Mouse (Mus musculus) ES-E14 (cell line): Measurements from ENCODE around the gene Ksr1. TPM values are rescaled to one million over a fixed set of nuclear protein-coding genes. Genes with fewer than 3 reads are reported as not detected.

Experiments
- DNase-seq: peaks from one replicate; pipeline ENCODE4 v3.0.0-alpha.2; 2013; ENCODE audit warnings: low read depth, low spot score
- H3K27ac ChIP-seq: 2 replicates; pipeline ENCODE4 v1.5.1; 2012; ENCODE audit warnings: low read depth, mild to moderate bottlenecking, low read length, moderate library complexity, mixed read lengths; ENCODE audit not compliant: poor library complexity, insufficient read depth, severe bottlenecking
- H3K36me3 ChIP-seq: 2 replicates; pipeline ENCODE4 v1.6.1; 2012; ENCODE audit warnings: mild to moderate bottlenecking, low read length, moderate library complexity, mixed read lengths; ENCODE audit not compliant: control insufficient read depth, poor library complexity, insufficient read depth, severe bottlenecking
- H3K4me1 ChIP-seq, 2 experiments: fragments of 150-350 bp in 1 of 2; sonication (generic) in 1 of 2; 2 replicates each; pipeline ENCODE4 v1.6.1; 2012; ENCODE audit warnings: low read length in 2 of 2, mild to moderate bottlenecking in 1 of 2, mixed read lengths in 1 of 2; ENCODE audit not compliant: control insufficient read depth in 2 of 2, insufficient read depth in 2 of 2, poor library complexity in 1 of 2
- H3K4me3 ChIP-seq, 2 experiments: fragments of 150-350 bp in 1 of 2; sonication (generic) in 1 of 2; 2 replicates each; pipeline ENCODE4 v1.5.1; 2012; ENCODE audit warnings: low read length in 2 of 2, low read depth in 1 of 2, mild to moderate bottlenecking in 1 of 2, mixed read lengths in 1 of 2; ENCODE audit not compliant: insufficient read depth in 1 of 2, poor library complexity in 1 of 2, severe bottlenecking in 1 of 2
- H3K9ac ChIP-seq: 2 replicates; pipeline ENCODE4 v1.6.1; 2012; ENCODE audit warnings: low read depth, mild to moderate bottlenecking, low read length, mixed read lengths; ENCODE audit not compliant: poor library complexity, insufficient read depth, severe bottlenecking
- H3K9me3 ChIP-seq: fragments of 150-350 bp; sonication (generic); 2 replicates; pipeline ENCODE4 v1.6.1; 2012; ENCODE audit warnings: low read depth, mild to moderate bottlenecking, low read length; ENCODE audit not compliant: control insufficient read depth, insufficient read depth
- CHD2 ChIP-seq: IDR thresholded peaks from 2 replicates; pipeline ENCODE4 v1.6.1; 2014; ENCODE audit warnings: mild to moderate bottlenecking, low read depth, low read length, inconsistent platforms
- HCFC1 ChIP-seq: IDR thresholded peaks from 2 replicates; pipeline ENCODE4 v1.6.1; 2012; ENCODE audit warnings: low read length, inconsistent platforms, borderline replicate concordance; ENCODE audit not compliant: insufficient read depth
- MAFK ChIP-seq: IDR thresholded peaks from 2 replicates; pipeline ENCODE4 v1.6.1; 2014; ENCODE audit warnings: mild to moderate bottlenecking, low read depth, low read length, inconsistent platforms; ENCODE audit not compliant: insufficient read depth
- ZC3H11A ChIP-seq: IDR thresholded peaks from 2 replicates; pipeline ENCODE4 v1.6.1; 2012; ENCODE audit warnings: low read depth, mild to moderate bottlenecking, inconsistent platforms, low read length, borderline replicate concordance
- ZNF384 ChIP-seq: IDR thresholded peaks from 2 replicates; pipeline ENCODE4 v1.6.1; 2012; ENCODE audit warnings: low read depth, low read length, inconsistent platforms
- in situ Hi-C, 2 experiments: fragments of 600-800 bp; cut with MboI; formaldehyde crosslinking; loops; one replicate each; pipeline ENCODE4 v1.15.1; 2025; ENCODE audit warnings: low sequenced_read_pairs in 2 of 2, inconsistent platforms in 1 of 2; ENCODE audit not compliant: unreplicated experiment in 2 of 2
- total RNA-seq: library from RNA; depleted of rRNA; stranded (reverse); fragments of 300-350 nt; gene quantifications from 2 replicates; pipeline ENCODE4 v1.2.3, GENCODE M21; 2012

Gene Ksr1
- total RNA-seq, 1 experiment, result 11.3 TPM

DNA sequence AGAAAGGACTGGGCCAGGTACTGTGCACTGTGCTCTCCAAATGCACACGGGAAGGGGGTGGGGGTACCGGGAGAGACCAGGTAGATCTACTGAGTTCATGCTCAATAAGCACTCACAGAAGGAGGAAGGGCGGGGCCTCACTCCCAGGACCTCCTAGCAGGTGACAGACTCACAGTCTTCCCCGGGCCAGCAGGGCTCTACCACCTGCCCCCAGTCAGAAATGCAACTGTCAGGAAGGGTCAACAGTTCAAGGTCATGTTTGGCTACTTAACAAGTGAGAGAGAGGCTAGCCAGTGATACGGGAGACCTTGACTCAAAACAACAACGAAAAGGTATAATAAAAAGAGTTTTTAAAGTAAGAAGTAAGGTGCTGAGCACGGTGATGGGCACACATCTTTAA is 18.0 kb downstream of the Ksr1 start:
- Histone ChIP-seq H3K27ac (peak overlapping the region; percentile 46; the same call in 1 of the 2 replicates), H3K4me1 (peaks cover 0 to 25% of the 10 kb centered on the region in 2 experiments; a peak in 3 of 4 replicates), H3K4me3 (no peak overlapping the region), H3K9me3 (no peaks in the 10 kb centered on the region), H3K36me3 (no peaks in the 10 kb centered on the region), H3K9ac (0 out of 2 replicates have a peak overlapping the region, but pooled peaks have one; percentile 5)
- TF ChIP-seq HCFC1 (no peak), MAFK (no peak), ZNF384 (no peak), ZC3H11A (no peak)
- DNase-seq, result peak; percentile 40
- in situ Hi-C loops, result no loop called here

DNA sequence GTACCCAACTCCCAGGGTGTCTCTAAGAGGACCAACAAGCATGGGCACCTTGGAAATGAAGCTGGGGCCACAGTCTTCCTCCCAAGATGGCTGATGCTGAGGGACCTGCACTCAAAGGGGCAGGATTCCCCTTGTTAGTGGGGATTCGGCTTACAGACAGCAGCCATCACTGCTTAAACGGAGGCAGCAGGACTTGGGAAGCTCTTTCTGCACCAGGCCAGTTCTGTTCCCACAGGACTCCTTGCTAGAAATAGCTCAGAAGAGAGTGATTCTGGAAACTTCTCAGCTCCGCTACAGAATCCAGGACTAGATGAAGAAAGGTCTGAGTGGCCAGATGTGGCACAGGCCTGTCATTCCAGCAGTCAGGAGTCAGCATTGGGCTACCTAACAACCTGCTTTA is 19.2 kb downstream of the Ksr1 start:
- Histone ChIP-seq H3K9me3 (no peaks in the 10 kb centered on the region), H3K9ac (no peak overlapping the region), H3K4me3 (no peak overlapping the region), H3K27ac (no peak overlapping the region), H3K4me1 (peaks cover 0 to 21% of the 10 kb centered on the region in 2 experiments; a peak in 3 of 4 replicates), H3K36me3 (no peaks in the 10 kb centered on the region)
- in situ Hi-C loops, result no loop called here
- TF ChIP-seq ZNF384 (no peak), HCFC1 (no peak), MAFK (no peak), ZC3H11A (no peak)
- DNase-seq, result no peak

DNA sequence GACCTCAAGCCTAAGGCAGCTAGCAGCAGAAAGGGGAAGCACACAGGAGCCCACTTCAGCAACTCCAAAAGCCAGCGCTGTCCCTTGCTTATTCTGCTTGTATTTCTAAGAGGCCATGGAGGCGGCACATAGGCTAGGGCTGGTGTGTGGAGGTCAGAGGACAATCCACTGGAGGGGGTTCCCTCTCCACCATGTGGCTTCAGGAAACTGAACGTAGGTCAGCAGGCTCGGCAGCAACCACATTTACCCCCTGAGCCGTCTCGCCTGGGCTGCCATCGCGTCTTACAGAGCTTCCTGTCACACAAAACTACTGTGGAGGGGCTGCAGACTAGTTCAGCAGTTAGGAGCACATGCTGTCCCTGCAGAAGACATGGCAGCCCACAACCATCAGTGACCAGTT is 20.4 kb downstream of the Ksr1 start:
- Histone ChIP-seq H3K4me3 (no peak overlapping the region), H3K4me1 (peaks cover 0 to 21% of the 10 kb centered on the region in 2 experiments; a peak in 3 of 4 replicates), H3K36me3 (no peaks in the 10 kb centered on the region), H3K9ac (no peak overlapping the region), H3K27ac (no peak overlapping the region), H3K9me3 (no peaks in the 10 kb centered on the region)
- DNase-seq, result no peak
- in situ Hi-C loops, result no loop called here
- no peak for TF ChIP-seq ZC3H11A
- no peak for TF ChIP-seq ZNF384
- no peak for TF ChIP-seq CHD2

DNA sequence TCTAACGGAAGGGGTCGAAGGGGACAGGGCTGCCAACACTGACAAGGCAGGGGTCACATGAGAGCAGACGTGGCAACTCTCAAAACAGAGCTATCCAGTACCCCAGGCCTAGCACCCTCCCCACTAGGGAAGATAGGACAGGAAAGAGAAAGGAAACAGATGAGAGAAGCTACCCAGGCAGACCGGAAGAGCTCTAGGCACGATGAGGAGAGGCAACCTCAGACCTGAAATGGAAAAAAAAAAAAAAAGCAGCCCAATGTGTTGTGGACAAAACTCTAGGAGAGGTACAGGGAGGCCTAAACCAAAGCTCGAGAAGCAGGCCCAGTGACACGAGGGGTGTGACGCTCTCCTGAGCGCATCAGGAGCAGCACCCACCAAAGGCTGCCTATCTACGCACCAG is 23.7 kb downstream of the Ksr1 start:
- H3K36me3 ChIP-seq, result no peaks in the 10 kb centered on the region
- H3K9ac ChIP-seq, result no peak overlapping the region
- no peak for DNase-seq
- TF ChIP-seq MAFK (no peak), HCFC1 (no peak), ZC3H11A (no peak), ZNF384 (no peak), CHD2 (no peak)
- in situ Hi-C loops, result no loop called here
- no peak overlapping the region for H3K27ac ChIP-seq
- no peak overlapping the region for H3K4me3 ChIP-seq
- no peaks in the 10 kb centered on the region for H3K9me3 ChIP-seq
- no peaks in the 10 kb centered on the region; a peak in 1 of 4 replicates for H3K4me1 ChIP-seq

DNA sequence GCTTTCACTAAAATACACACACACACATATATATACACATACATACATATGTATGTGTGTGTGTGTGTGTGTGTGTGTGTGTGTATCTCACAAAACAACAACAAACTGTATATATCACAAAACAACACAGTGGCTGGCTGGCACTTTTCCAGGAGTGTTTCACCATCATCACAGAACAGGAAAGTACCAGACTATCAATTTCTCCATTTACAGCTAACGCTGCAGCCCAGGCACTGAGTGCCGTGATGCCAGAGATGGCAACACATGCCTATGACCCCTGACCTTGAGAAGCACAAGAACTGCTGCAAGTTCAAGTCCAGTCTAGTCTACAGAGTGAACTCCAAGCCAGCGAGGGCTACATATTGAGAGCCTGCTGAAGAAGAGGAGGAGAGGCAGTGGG is 26.1 kb downstream of the Ksr1 start:
- TF ChIP-seq ZNF384 (no peak), MAFK (no peak), CHD2 (no peak), ZC3H11A (no peak), HCFC1 (no peak)

More for the DNA sequence above, 26.1 kb downstream of the Ksr1 start:
- no peaks in the 10 kb centered on the region for H3K9me3 ChIP-seq
- H3K9ac ChIP-seq, result no peak overlapping the region
- H3K36me3 ChIP-seq, result no peaks in the 10 kb centered on the region
- in situ Hi-C loops, result no loop called here
- no peaks in the 10 kb centered on the region; a peak in 1 of 4 replicates for H3K4me1 ChIP-seq
- no peak for DNase-seq
- no peak overlapping the region for H3K4me3 ChIP-seq
- H3K27ac ChIP-seq, result no peak overlapping the region
